16 mouse cellular contexts compared by ENCODE assay signal in the genomic region with DNA sequence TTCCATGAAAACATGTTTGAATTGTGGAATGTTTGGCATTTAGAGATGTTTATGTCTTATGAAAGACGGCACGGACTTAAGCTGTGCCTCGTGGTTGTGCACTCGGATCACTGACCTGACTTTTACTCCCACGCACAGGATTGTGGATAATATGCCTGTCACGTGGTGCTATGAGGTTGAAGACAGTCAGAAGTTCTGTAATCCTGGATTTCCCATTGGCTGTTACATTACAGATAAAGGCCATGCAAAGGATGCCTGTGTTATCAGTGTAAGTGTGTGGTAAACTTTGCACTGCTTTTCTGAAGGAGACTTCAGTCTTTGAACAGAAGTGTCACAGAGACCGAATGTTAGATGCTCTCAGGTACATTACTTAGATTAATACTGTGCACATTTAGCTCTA.
"Had no signal": no experiment of that assay in that cellular context is flagged by ENCODE, and none has a peak within 500 bp of the region (broad histone marks: within the 10 kb centered on the region; RNA-seq: fewer than 3 reads in every experiment).

No protein-coding gene starts in this region.

- H3K27ac ChIP-seq: liver, embryonic 15.5 days; macrophage; midbrain, embryonic 10.5 days; midbrain, embryonic 12.5 days; neural tube, embryonic 12.5 days had no signal

- H3K27me3 ChIP-seq: liver, embryonic 15.5 days; megakaryocyte, embryonic 14.5 days; midbrain, embryonic 12.5 days; neural tube, embryonic 12.5 days had no signal

- DNase-seq: liver, postnatal 0 days; lung, adult 2 months; lung, postnatal 10 days; lung, postnatal 36 days; midbrain, embryonic 14.5 days; right cerebral cortex, postnatal 14 days; thymus, adult 18-20 months; thymus, postnatal 14 days; thymus, postnatal 36 days had no signal

- H3K9ac ChIP-seq: liver, embryonic 15.5 days; liver, postnatal 0 days; midbrain, embryonic 12.5 days; neural tube, embryonic 12.5 days had no signal

- H3K4me2 ChIP-seq: liver, embryonic 15.5 days; midbrain, embryonic 12.5 days; neural tube, embryonic 12.5 days had no signal

- H3K4me3 ChIP-seq: liver, embryonic 15.5 days; megakaryocyte, embryonic 14.5 days; midbrain, embryonic 10.5 days; midbrain, embryonic 12.5 days; neural tube, embryonic 12.5 days had no signal

- H3K9me3 ChIP-seq: liver, embryonic 15.5 days; megakaryocyte, embryonic 14.5 days; midbrain, embryonic 10.5 days; midbrain, embryonic 12.5 days; neural tube, embryonic 12.5 days had no signal

- H3K4me1 ChIP-seq: liver, embryonic 15.5 days; midbrain, embryonic 10.5 days; midbrain, embryonic 12.5 days; neural tube, embryonic 12.5 days had no signal

- ATAC-seq: liver, postnatal 0 days; midbrain, embryonic 16.5 days had no signal
